Mouse (Mus musculus): ENCODE data around the gene Cadm1. TPM values are rescaled to one million over a fixed set of nuclear protein-coding genes. Genes with fewer than 3 reads are reported as not detected.

The Cadm1 gene
- polyA plus RNA-seq, 1 experiment from 2014 or later = 192 TPM

GRCm38 (mm10) chr9:47866001-47866400 is 336.0 kb downstream of the Cadm1 start:
- Histone ChIP-seq H3K36me3 (ENCODE audit: control insufficient read depth, insufficient read depth, low read length) (no peaks in the 10 kb centered on the region), H3K9ac (replicated peaks; ENCODE audit: low read depth, low read length) (no peak overlapping the region), H3K4me2 (ENCODE audit: low read depth, low read length) (no peak overlapping the region), H3K9me3 (ENCODE audit: control insufficient read depth, low read length) (no peaks in the 10 kb centered on the region), H3K4me1 (ENCODE audit: control insufficient read depth, insufficient read depth, low read length) (peaks cover 9% of the 10 kb centered on the region; the same call in 1 of the 2 replicates), H3K27me3 (ENCODE audit: control insufficient read depth, insufficient read depth, low read length) (no peaks in the 10 kb centered on the region), H3K4me3 (ENCODE audit: low read depth, low read length) (no peak overlapping the region), H3K27ac (ENCODE audit: low read depth, low read length) (no peak overlapping the region)
- ATAC-seq (ENCODE audit: low read depth) = 0 out of 2 replicates have a peak, but pooled peaks have one; percentile 17
- WGBS = 8% methylated on average over 1 of the region's 1 CpGs

GRCm38 (mm10) chr9:47867474-47867873 is 337.5 kb downstream of the Cadm1 start:
- no peaks in the 10 kb centered on the region for H3K27me3 ChIP-seq (ENCODE audit: control insufficient read depth, insufficient read depth, low read length)
- no peak overlapping the region for H3K4me2 ChIP-seq (ENCODE audit: low read depth, low read length)
- peaks cover 9% of the 10 kb centered on the region; the same call in 1 of the 2 replicates for H3K4me1 ChIP-seq (ENCODE audit: control insufficient read depth, insufficient read depth, low read length)
- WGBS = 87% methylated on average over 7 of the region's 7 CpGs
- H3K9me3 ChIP-seq (ENCODE audit: control insufficient read depth, low read length) = no peaks in the 10 kb centered on the region
- H3K36me3 ChIP-seq (ENCODE audit: control insufficient read depth, insufficient read depth, low read length) = no peaks in the 10 kb centered on the region
- H3K27ac ChIP-seq (ENCODE audit: low read depth, low read length) = no peak overlapping the region
- no peak overlapping the region for H3K4me3 ChIP-seq (ENCODE audit: low read depth, low read length)
- ATAC-seq (ENCODE audit: low read depth) = no peak
- H3K9ac ChIP-seq (replicated peaks; ENCODE audit: low read depth, low read length) = no peak overlapping the region

- H3K4me1 ChIP-seq (ENCODE audit: control insufficient read depth, insufficient read depth, low read length) = peaks cover 9% of the 10 kb centered on the region; the same call in 1 of the 2 replicates
- 92% methylated on average over 5 of the region's 5 CpGs for WGBS
- H3K4me3 ChIP-seq (ENCODE audit: low read depth, low read length) = no peak overlapping the region
- no peak overlapping the region for H3K27ac ChIP-seq (ENCODE audit: low read depth, low read length)
- no peak overlapping the region for H3K4me2 ChIP-seq (ENCODE audit: low read depth, low read length)
- H3K9me3 ChIP-seq (ENCODE audit: control insufficient read depth, low read length) = no peaks in the 10 kb centered on the region
- no peaks in the 10 kb centered on the region for H3K36me3 ChIP-seq (ENCODE audit: control insufficient read depth, insufficient read depth, low read length)
- H3K9ac ChIP-seq (replicated peaks; ENCODE audit: low read depth, low read length) = no peak overlapping the region
- no peak for ATAC-seq (ENCODE audit: low read depth)
- no peaks in the 10 kb centered on the region for H3K27me3 ChIP-seq (ENCODE audit: control insufficient read depth, insufficient read depth, low read length)
Measured at GRCm38 (mm10) chr9:47869661-47870060, 339.7 kb downstream of the Cadm1 start.

GRCm38 (mm10) chr9:47876557-47877206 is 346.7 kb downstream of the Cadm1 start:
- 47% methylated on average over 10 of the region's 10 CpGs for WGBS
- no peak for ATAC-seq (ENCODE audit: low read depth)
- Histone ChIP-seq H3K4me1 (ENCODE audit: control insufficient read depth, insufficient read depth, low read length) (peaks cover 10% of the 10 kb centered on the region; the same call in 1 of the 2 replicates), H3K27me3 (ENCODE audit: control insufficient read depth, insufficient read depth, low read length) (no peaks in the 10 kb centered on the region), H3K36me3 (ENCODE audit: control insufficient read depth, insufficient read depth, low read length) (no peaks in the 10 kb centered on the region), H3K27ac (ENCODE audit: low read depth, low read length) (no peak overlapping the region), H3K9me3 (ENCODE audit: control insufficient read depth, low read length) (no peaks in the 10 kb centered on the region), H3K4me3 (ENCODE audit: low read depth, low read length) (no peak overlapping the region), H3K4me2 (ENCODE audit: low read depth, low read length) (no peak overlapping the region), H3K9ac (replicated peaks; ENCODE audit: low read depth, low read length) (no peak overlapping the region)

- WGBS = 89% methylated on average over 8 of the region's 8 CpGs
- no peak overlapping the region for H3K9ac ChIP-seq (replicated peaks; ENCODE audit: low read depth, low read length)
Measured at GRCm38 (mm10) chr9:47880171-47880570, 350.2 kb downstream of the Cadm1 start.

GRCm38 (mm10) chr9:47882372-47882771 is 352.4 kb downstream of the Cadm1 start:
- no peak overlapping the region for H3K4me2 ChIP-seq (ENCODE audit: low read depth, low read length)
- H3K9me3 ChIP-seq (ENCODE audit: control insufficient read depth, low read length) = no peaks in the 10 kb centered on the region
- ATAC-seq (ENCODE audit: low read depth) = no peak
- H3K27me3 ChIP-seq (ENCODE audit: control insufficient read depth, insufficient read depth, low read length) = no peaks in the 10 kb centered on the region
- WGBS = 70% methylated on average over 11 of the region's 11 CpGs
- H3K9ac ChIP-seq (replicated peaks; ENCODE audit: low read depth, low read length) = 0 out of 2 replicates have a peak overlapping the region, but pooled peaks have one; percentile 21
- H3K4me1 ChIP-seq (ENCODE audit: control insufficient read depth, insufficient read depth, low read length) = peaks cover 6% of the 10 kb centered on the region; the same call in 1 of the 2 replicates
- no peaks in the 10 kb centered on the region for H3K36me3 ChIP-seq (ENCODE audit: control insufficient read depth, insufficient read depth, low read length)
- H3K27ac ChIP-seq (ENCODE audit: low read depth, low read length) = no peak overlapping the region
- H3K4me3 ChIP-seq (ENCODE audit: low read depth, low read length) = no peak overlapping the region

More at GRCm38 (mm10) chr9:47880171-47880570, 350.2 kb downstream of the Cadm1 start:
- Histone ChIP-seq H3K4me3 (ENCODE audit: low read depth, low read length) (no peak overlapping the region), H3K4me1 (ENCODE audit: control insufficient read depth, insufficient read depth, low read length) (peaks cover 10% of the 10 kb centered on the region; the same call in 1 of the 2 replicates), H3K36me3 (ENCODE audit: control insufficient read depth, insufficient read depth, low read length) (no peaks in the 10 kb centered on the region), H3K27me3 (ENCODE audit: control insufficient read depth, insufficient read depth, low read length) (no peaks in the 10 kb centered on the region), H3K9me3 (ENCODE audit: control insufficient read depth, low read length) (no peaks in the 10 kb centered on the region), H3K27ac (ENCODE audit: low read depth, low read length) (no peak overlapping the region), H3K4me2 (ENCODE audit: low read depth, low read length) (no peak overlapping the region)
- no peak for ATAC-seq (ENCODE audit: low read depth)

GRCm38 (mm10) chr9:47891721-47892120 is 361.7 kb downstream of the Cadm1 start:
- Histone ChIP-seq H3K36me3 (ENCODE audit: control insufficient read depth, insufficient read depth, low read length) (no peaks in the 10 kb centered on the region), H3K9ac (replicated peaks; ENCODE audit: low read depth, low read length) (no peak overlapping the region), H3K4me2 (ENCODE audit: low read depth, low read length) (no peak overlapping the region), H3K4me1 (ENCODE audit: control insufficient read depth, insufficient read depth, low read length) (peaks cover 8% of the 10 kb centered on the region; the same call in 1 of the 2 replicates), H3K27ac (ENCODE audit: low read depth, low read length) (no peak overlapping the region), H3K27me3 (ENCODE audit: control insufficient read depth, insufficient read depth, low read length) (no peaks in the 10 kb centered on the region; the same call in 1 of the 2 replicates), H3K9me3 (ENCODE audit: control insufficient read depth, low read length) (no peaks in the 10 kb centered on the region), H3K4me3 (ENCODE audit: low read depth, low read length) (no peak overlapping the region)
- ATAC-seq (ENCODE audit: low read depth) = no peak
- WGBS = 79% methylated on average over 8 of the region's 8 CpGs

- no peaks in the 10 kb centered on the region; the same call in 1 of the 2 replicates for H3K27me3 ChIP-seq (ENCODE audit: control insufficient read depth, insufficient read depth, low read length)
- H3K4me1 ChIP-seq (ENCODE audit: control insufficient read depth, insufficient read depth, low read length) = peaks cover 8% of the 10 kb centered on the region; the same call in 1 of the 2 replicates
- ATAC-seq (ENCODE audit: low read depth) = no peak
- H3K27ac ChIP-seq (ENCODE audit: low read depth, low read length) = no peak overlapping the region
- H3K9ac ChIP-seq (replicated peaks; ENCODE audit: low read depth, low read length) = no peak overlapping the region
- no peak overlapping the region for H3K4me3 ChIP-seq (ENCODE audit: low read depth, low read length)
- H3K9me3 ChIP-seq (ENCODE audit: control insufficient read depth, low read length) = no peaks in the 10 kb centered on the region
- no peaks in the 10 kb centered on the region for H3K36me3 ChIP-seq (ENCODE audit: control insufficient read depth, insufficient read depth, low read length)
- H3K4me2 ChIP-seq (ENCODE audit: low read depth, low read length) = no peak overlapping the region
- 93% methylated on average over 6 of the region's 6 CpGs for WGBS
Measured at GRCm38 (mm10) chr9:47892995-47893394, 363.0 kb downstream of the Cadm1 start.

GRCm38 (mm10) chr9:47894096-47894495 is 364.1 kb downstream of the Cadm1 start:
- H3K36me3 ChIP-seq (ENCODE audit: control insufficient read depth, insufficient read depth, low read length) = no peaks in the 10 kb centered on the region
- H3K27me3 ChIP-seq (ENCODE audit: control insufficient read depth, insufficient read depth, low read length) = no peaks in the 10 kb centered on the region; the same call in 1 of the 2 replicates
- H3K4me2 ChIP-seq (ENCODE audit: low read depth, low read length) = no peak overlapping the region
- ATAC-seq (ENCODE audit: low read depth) = peak; percentile 38; the same call in 1 of the 2 replicates
- no peak overlapping the region for H3K27ac ChIP-seq (ENCODE audit: low read depth, low read length)
- H3K9ac ChIP-seq (replicated peaks; ENCODE audit: low read depth, low read length) = no peak overlapping the region
- WGBS = 15% methylated on average over 5 of the region's 5 CpGs
- H3K4me3 ChIP-seq (ENCODE audit: low read depth, low read length) = no peak overlapping the region
- H3K4me1 ChIP-seq (ENCODE audit: control insufficient read depth, insufficient read depth, low read length) = peaks cover 8% of the 10 kb centered on the region; the same call in 1 of the 2 replicates
- no peaks in the 10 kb centered on the region for H3K9me3 ChIP-seq (ENCODE audit: control insufficient read depth, low read length)
